Mouse (Mus musculus) myocyte (in vitro differentiated cells): ENCODE results near the gene Cd9.

Experiments used
- CEBPB ChIP-seq: IDR thresholded peaks from 2 replicates; pipeline ENCODE4 v1.6.1; 2011; ENCODE audit warnings: mild to moderate bottlenecking, moderate library complexity; ENCODE audit not compliant: poor library complexity, insufficient read depth, severe bottlenecking
- MAX ChIP-seq: IDR thresholded peaks from one replicate; pipeline ENCODE4 v1.6.1; 2011; ENCODE audit warnings: low read depth, mild to moderate bottlenecking, control low read depth
- POLR2A ChIP-seq: IDR thresholded peaks from one replicate; pipeline ENCODE4 v1.6.1; 2011; ENCODE audit warnings: low read depth, mild to moderate bottlenecking, control low read depth, moderate library complexity; ENCODE audit not compliant: insufficient read length
- TCF12 ChIP-seq: IDR thresholded peaks from one replicate; pipeline ENCODE4 v1.6.1; 2011; ENCODE audit warnings: mild to moderate bottlenecking, control low read depth; ENCODE audit not compliant: poor library complexity, insufficient read depth, severe bottlenecking

DNA sequence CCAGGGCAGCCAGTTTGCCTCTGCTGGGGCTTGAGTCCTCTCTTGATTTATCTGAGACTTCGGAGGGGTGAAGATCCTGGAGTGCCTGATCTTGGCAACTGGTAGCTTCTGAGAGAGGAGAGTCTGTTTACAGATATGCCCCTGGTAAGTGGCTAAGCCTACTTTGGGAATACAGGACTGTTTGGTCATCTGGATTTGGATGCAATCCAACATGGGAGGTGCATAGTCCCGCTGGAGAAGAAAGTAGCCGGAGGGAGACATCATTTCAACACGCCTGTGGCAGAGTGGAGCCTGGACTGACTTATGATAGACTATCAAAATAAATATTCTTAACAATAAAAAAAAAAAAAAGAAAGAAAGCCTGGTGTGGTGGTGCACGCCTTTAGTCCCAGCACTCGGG lies 64.8 kb downstream of the Cd9 start:
- TF ChIP-seq MAX = no peak
- TF ChIP-seq CEBPB = no peak
- TF ChIP-seq POLR2A = no peak
- no peak for TF ChIP-seq TCF12
